Mouse (Mus musculus) kidney, embryonic 16.5 days (tissue): ENCODE data around the gene Prl8a1. TPM values are rescaled to one million over a fixed set of nuclear protein-coding genes. Genes with fewer than 3 reads are reported as not detected.

Experiments
- ATAC-seq: fragments of 200-750 bp; cut with Nextera tagmentation; 2 replicates; pipeline ENCODE4 v1.8.0; 2017; ENCODE audit warnings: moderate TSS enrichment; ENCODE audit not compliant: low FRiP score, low TSS enrichment
- H3K27ac ChIP-seq: fragments of 300-500 bp; sonication (generic); 2 replicates; pipeline ENCODE4 v1.5.1; 2014; ENCODE audit warnings: low read length
- H3K27me3 ChIP-seq: fragments of 300-500 bp; sonication (generic); 2 replicates; pipeline ENCODE4 v1.6.1; 2014; ENCODE audit warnings: low read length, control low read depth, mixed read lengths; ENCODE audit not compliant: insufficient read depth
- H3K36me3 ChIP-seq: fragments of 300-500 bp; sonication (generic); 2 replicates; pipeline ENCODE4 v1.6.1; 2014; ENCODE audit warnings: low read length, control low read depth, mixed read lengths; ENCODE audit not compliant: insufficient read depth
- H3K4me1 ChIP-seq: fragments of 300-500 bp; sonication (generic); 2 replicates; pipeline ENCODE4 v1.6.1; 2014; ENCODE audit warnings: low read length, control low read depth, mixed read lengths; ENCODE audit not compliant: insufficient read depth
- H3K4me2 ChIP-seq: fragments of 300-500 bp; sonication (generic); replicated peaks from 2 replicates; pipeline ENCODE4 v1.6.1; 2014; ENCODE audit warnings: low read depth, low read length
- H3K4me3 ChIP-seq: fragments of 300-500 bp; sonication (generic); 2 replicates; pipeline ENCODE4 v1.5.1; 2014; ENCODE audit warnings: mild to moderate bottlenecking, low read length
- H3K9ac ChIP-seq: fragments of 300-500 bp; sonication (generic); replicated peaks from 2 replicates; pipeline ENCODE4 v1.6.1; 2014; ENCODE audit warnings: low read length
- H3K9me3 ChIP-seq: fragments of 300-500 bp; sonication (generic); 2 replicates; pipeline ENCODE4 v1.6.1; 2016; ENCODE audit warnings: low read length, control low read depth
- WGBS: fragments of 180-500 bp; shearing (Covaris S2); extraction: QIAGEN DNeasy Blood & Tissue Kit; methylation state at CpG from one replicate; pipeline ENCODE4 v1.1.7; 2014; 5-methylcytosine and 5-hydroxymethylcytosine counted together
- polyA plus RNA-seq: library from polyadenylated mRNA; unstranded; fragments of >200 nt; fragmentation: Nextera tagmentation; extraction: Ambion mirVana; gene quantifications from 2 replicates; pipeline ENCODE4 v1.2.1, GENCODE M21; 2015

Prl8a1 gene
- polyA plus RNA-seq, result not detected in 2 replicates

DNA sequence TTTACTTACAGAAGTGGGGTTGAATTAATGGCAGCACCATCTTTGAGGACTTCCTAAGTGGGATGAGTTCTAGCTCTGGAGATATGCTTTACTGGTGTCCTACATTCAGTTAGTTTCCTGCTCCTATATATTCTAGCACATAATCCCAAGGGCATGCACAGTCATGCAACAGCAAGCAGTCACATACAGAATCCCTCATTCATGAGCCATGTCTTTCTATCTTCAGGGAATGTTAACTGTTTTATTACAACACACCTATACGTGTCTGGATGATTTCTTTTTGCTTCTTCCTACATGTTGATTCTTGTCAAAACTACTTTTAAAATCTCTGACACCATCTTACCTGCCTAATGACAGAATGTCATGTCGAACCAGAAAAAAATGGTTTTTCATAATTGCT, at the start of gene Prl8a1:
TSS of gene Prl8a1 (minus strand) at position 101 of the 400 bp plus-strand sequence.
- H3K9me3 ChIP-seq, result no peaks in the 10 kb centered on the region
- no peaks in the 10 kb centered on the region for H3K4me1 ChIP-seq
- H3K36me3 ChIP-seq, result no peaks in the 10 kb centered on the region
- H3K4me3 ChIP-seq, result no peak within 1 kb of the TSS
- H3K27me3 ChIP-seq, result no peaks in the 10 kb centered on the region
- no peak for ATAC-seq
- H3K4me2 ChIP-seq, result no peak within 1 kb of the TSS
- H3K27ac ChIP-seq, result no peak within 1 kb of the TSS
- no peak within 1 kb of the TSS for H3K9ac ChIP-seq
- 82% methylated on average over 2 of the region's 2 CpGs for WGBS

DNA sequence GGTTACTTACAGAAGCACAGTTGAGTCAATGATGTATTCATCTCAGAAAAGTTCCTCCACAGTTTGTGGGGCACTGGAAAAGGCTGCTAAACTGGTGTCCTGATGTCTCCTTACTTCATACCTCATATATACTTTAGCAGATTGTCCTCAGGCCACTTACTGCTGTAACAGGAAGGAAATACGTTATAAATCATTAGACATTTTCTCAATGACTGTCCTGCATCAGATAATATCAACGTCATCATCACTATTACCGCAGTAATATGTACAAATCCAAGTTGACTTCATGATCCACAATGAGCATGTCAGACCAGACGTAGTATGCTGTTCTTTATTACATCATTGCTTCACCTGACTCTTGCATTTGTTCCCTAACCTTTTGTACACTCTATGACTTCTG, 28.5 kb upstream of the Prl8a1 start, which contains the start of gene Prl7b1:
TSS of gene Prl7b1 (minus strand) at position 101 of the 400 bp plus-strand sequence.
- WGBS, result 68% methylated on average over 4 of the region's 4 CpGs
- H3K4me2 ChIP-seq, result no peak within 1 kb of the TSS

DNA sequence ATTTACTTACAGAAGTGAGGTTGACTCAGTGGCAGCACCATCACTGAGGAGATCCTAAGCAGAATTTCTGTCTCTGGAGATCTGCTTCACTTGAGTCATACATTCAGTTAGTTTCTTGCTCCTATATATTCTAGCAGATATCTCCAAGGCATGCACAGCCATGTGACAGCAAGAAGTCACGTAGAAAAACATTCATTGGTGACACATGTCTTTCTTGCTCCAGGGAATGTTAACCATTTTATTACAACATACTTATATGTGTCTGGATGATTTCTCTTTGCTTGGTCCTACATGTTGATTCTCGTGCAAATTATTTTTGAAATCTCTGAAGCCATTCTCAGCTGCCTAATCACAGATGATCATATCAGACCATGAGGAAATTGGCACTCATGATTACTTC, 17.5 kb downstream of the Prl8a1 start, which contains the start of gene Prl8a9:
TSS of gene Prl8a9 (minus strand) at position 101 of the 400 bp plus-strand sequence.
- no peaks in the 10 kb centered on the region for H3K36me3 ChIP-seq
- H3K9me3 ChIP-seq, result no peaks in the 10 kb centered on the region
- no peak within 1 kb of the TSS for H3K4me2 ChIP-seq
- no peak within 1 kb of the TSS for H3K4me3 ChIP-seq
- WGBS, result 72% methylated on average over 2 of the region's 2 CpGs
- ATAC-seq, result no peak
- H3K4me1 ChIP-seq, result no peaks in the 10 kb centered on the region
- no peak within 1 kb of the TSS for H3K9ac ChIP-seq
- H3K27me3 ChIP-seq, result no peaks in the 10 kb centered on the region
- H3K27ac ChIP-seq, result no peak within 1 kb of the TSS

More for the DNA sequence above, 28.5 kb upstream of the Prl8a1 start, which contains the start of gene Prl7b1:
- Histone ChIP-seq H3K27ac (no peak within 1 kb of the TSS), H3K36me3 (no peaks in the 10 kb centered on the region), H3K9ac (no peak within 1 kb of the TSS), H3K4me3 (no peak within 1 kb of the TSS), H3K4me1 (no peaks in the 10 kb centered on the region), H3K27me3 (no peaks in the 10 kb centered on the region), H3K9me3 (no peaks in the 10 kb centered on the region)
- ATAC-seq, result no peak

DNA sequence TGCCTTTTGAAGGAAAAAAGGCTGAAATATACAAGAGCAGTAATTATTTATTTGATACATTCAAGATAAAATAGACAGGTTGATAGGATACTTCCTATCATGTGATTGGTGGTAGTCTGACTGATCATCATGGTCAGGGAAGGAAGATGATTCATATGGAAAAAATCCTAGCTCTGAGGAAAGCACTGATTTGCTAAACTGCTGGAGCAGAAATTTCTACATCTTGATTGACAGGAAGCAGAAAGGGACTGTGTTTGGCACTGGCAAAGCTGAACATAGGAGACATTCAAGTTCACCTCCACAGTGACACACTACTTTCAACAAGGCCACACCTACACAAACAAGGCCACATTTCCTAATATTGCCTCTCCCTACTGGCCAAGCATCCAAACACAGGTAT, 28.6 kb downstream of the Prl8a1 start:
- no peak overlapping the region for H3K4me3 ChIP-seq
- H3K27ac ChIP-seq, result no peak overlapping the region
- H3K4me2 ChIP-seq, result no peak overlapping the region
- ATAC-seq, result no peak
- H3K9ac ChIP-seq, result no peak overlapping the region
- H3K4me1 ChIP-seq, result no peaks in the 10 kb centered on the region
- no peaks in the 10 kb centered on the region for H3K27me3 ChIP-seq
- no peaks in the 10 kb centered on the region for H3K36me3 ChIP-seq
- H3K9me3 ChIP-seq, result no peaks in the 10 kb centered on the region

Other genes with a start within 250 kb of the Prl8a1 start
- not detected in 2 replicates for gene Prl8a2, start 236.5 kb downstream of the Prl8a1 start, polyA plus RNA-seq
- not detected in 2 replicates for gene Prl2b1, start 191.3 kb downstream of the Prl8a1 start, polyA plus RNA-seq
- not detected in 2 replicates for gene Prl8a6, start 143.5 kb downstream of the Prl8a1 start, polyA plus RNA-seq
- gene Prl8a8, start 69.0 kb downstream of the Prl8a1 start, polyA plus RNA-seq, result not detected in 2 replicates
- gene Prl8a9, start 17.6 kb downstream of the Prl8a1 start, polyA plus RNA-seq, result not detected in 2 replicates
- not detected in 2 replicates for gene Prl7b1, start 28.4 kb upstream of the Prl8a1 start, polyA plus RNA-seq
- gene Prl7a1, start 60.3 kb upstream of the Prl8a1 start, polyA plus RNA-seq, result not detected in 2 replicates
- not detected in 2 replicates for gene Prl7a2, start 85.9 kb upstream of the Prl8a1 start, polyA plus RNA-seq
- gene Prl7d1, start 134.6 kb upstream of the Prl8a1 start, polyA plus RNA-seq, result not detected in 2 replicates
- gene Prl7c1, start 198.6 kb upstream of the Prl8a1 start, polyA plus RNA-seq, result not detected in 2 replicates
- not detected in 2 replicates for gene Prl2a1, start 219.5 kb upstream of the Prl8a1 start, polyA plus RNA-seq